Mouse (Mus musculus) MEL (cell line): ENCODE measurements around the gene Mrpl45. TPM values are rescaled to one million over a fixed set of nuclear protein-coding genes. Genes with fewer than 3 reads are reported as not detected.
A peak's percentile ranks its signal among the peaks of the same experiment; 100 is the strongest.

Experiments
- DNase-seq: peaks from one replicate; pipeline ENCODE4 v3.0.0; 2011; ENCODE audit warnings: low read depth, low spot score
- H3K27ac ChIP-seq: 2 replicates; pipeline ENCODE4 v1.5.1; 2012; ENCODE audit warnings: low read depth, mild to moderate bottlenecking, control low read depth, low read length, moderate library complexity; ENCODE audit not compliant: control insufficient read depth
- H3K27me3 ChIP-seq, 2 experiments: fragments of 150-350 bp in 1 of 2; sonication (generic) in 1 of 2; 2 replicates each; pipeline ENCODE4 v1.6.1; 2012; ENCODE audit warnings: low read length in 2 of 2, mild to moderate bottlenecking in 2 of 2, improper control_type of control experiment in 1 of 2, moderate library complexity in 1 of 2; ENCODE audit not compliant: insufficient read depth in 2 of 2, control insufficient read depth in 1 of 2
- H3K36me3 ChIP-seq, 2 experiments: 2 replicates each; pipeline ENCODE4 v1.6.1; 2012 to 2014; ENCODE audit warnings: low read length in 2 of 2, improper control_type of control experiment in 1 of 2, inconsistent platforms in 1 of 2, mild to moderate bottlenecking in 1 of 2; ENCODE audit not compliant: insufficient read depth in 2 of 2, control insufficient read depth in 1 of 2
- H3K4me1 ChIP-seq, 2 experiments: fragments of 150-350 bp in 1 of 2; sonication (generic) in 1 of 2; 2 replicates each; pipeline ENCODE4 v1.6.1; 2012; ENCODE audit warnings: low read length in 2 of 2, improper control_type of control experiment in 1 of 2, mild to moderate bottlenecking in 1 of 2; ENCODE audit not compliant: insufficient read depth in 2 of 2, control insufficient read depth in 1 of 2
- H3K4me3 ChIP-seq, 2 experiments: fragments of 150-350 bp in 1 of 2; sonication (generic) in 1 of 2; 2 replicates each; pipeline ENCODE4 v1.5.1; 2012; ENCODE audit warnings: low read depth in 2 of 2, low read length in 2 of 2, mild to moderate bottlenecking in 2 of 2, moderate library complexity in 2 of 2, control low read depth in 1 of 2, improper control_type of control experiment in 1 of 2; ENCODE audit not compliant: control insufficient read depth in 1 of 2, insufficient read depth in 1 of 2
- H3K79me2 ChIP-seq: 2 replicates; pipeline ENCODE4 v1.6.1; 2012; ENCODE audit warnings: mild to moderate bottlenecking, low read length, moderate library complexity; ENCODE audit not compliant: control insufficient read depth, poor library complexity, insufficient read depth
- H3K9ac ChIP-seq: 2 replicates; pipeline ENCODE4 v1.6.1; 2012; ENCODE audit warnings: low read depth, mild to moderate bottlenecking, control low read depth, low read length, moderate library complexity; ENCODE audit not compliant: control insufficient read depth, poor library complexity, severe bottlenecking
- H3K9me3 ChIP-seq: fragments of 150-350 bp; sonication (generic); replicated peaks from 2 replicates; pipeline ENCODE4 v1.6.1; 2012; ENCODE audit warnings: mild to moderate bottlenecking, low read length, improper control_type of control experiment, moderate library complexity; ENCODE audit not compliant: insufficient read depth
- BHLHE40 ChIP-seq: IDR thresholded peaks from 2 replicates; pipeline ENCODE4 v1.6.1; 2012; ENCODE audit warnings: low read depth, mild to moderate bottlenecking, inconsistent platforms, low read length, improper control_type of control experiment, borderline replicate concordance
- CHD1 ChIP-seq: IDR thresholded peaks from 2 replicates; pipeline ENCODE4 v1.6.1; 2012; ENCODE audit warnings: low read depth, mild to moderate bottlenecking, inconsistent platforms, low read length, improper control_type of control experiment
- CHD2 ChIP-seq: IDR thresholded peaks from 2 replicates; pipeline ENCODE4 v1.6.1; 2011; ENCODE audit warnings: low read length, improper control_type of control experiment
- CTCF ChIP-seq, 3 experiments: IDR thresholded peaks in 2 of 3; conservative IDR thresholded peaks in 1 of 3; 2 replicates each; pipeline ENCODE4 v1.5.1; 2011 to 2012; ENCODE audit warnings: low read length in 3 of 3, low read depth in 2 of 3, mild to moderate bottlenecking in 2 of 3, improper control_type of control experiment in 1 of 3, inconsistent platforms in 1 of 3, mixed read lengths in 1 of 3, moderate library complexity in 1 of 3; ENCODE audit not compliant: control insufficient read depth in 1 of 3, insufficient read depth in 1 of 3, poor library complexity in 1 of 3, severe bottlenecking in 1 of 3
- E2F4 ChIP-seq: IDR thresholded peaks from 2 replicates; pipeline ENCODE4 v1.6.1; 2011; ENCODE audit warnings: low read depth, low read length, improper control_type of control experiment, borderline replicate concordance
- ELF1 ChIP-seq: IDR thresholded peaks from 2 replicates; pipeline ENCODE4 v1.6.1; 2014; ENCODE audit warnings: low read depth, mild to moderate bottlenecking, inconsistent platforms, low read length, improper control_type of control experiment, moderate library complexity
- EP300 ChIP-seq, 2 experiments: IDR thresholded peaks; 2 replicates each; pipeline ENCODE4 v1.6.1; 2011; ENCODE audit warnings: improper control_type of control experiment in 2 of 2, low read length in 2 of 2, low read depth in 1 of 2, mild to moderate bottlenecking in 1 of 2
- GABPA ChIP-seq: IDR thresholded peaks from 2 replicates; pipeline ENCODE4 v1.6.1; 2012; ENCODE audit warnings: low read depth, mild to moderate bottlenecking, inconsistent platforms, low read length, improper control_type of control experiment, moderate library complexity
- GATA1 ChIP-seq: IDR thresholded peaks from 2 replicates; pipeline ENCODE4 v1.6.1; 2011; ENCODE audit warnings: low read depth, low read length, improper control_type of control experiment
- HCFC1 ChIP-seq: IDR thresholded peaks from 2 replicates; pipeline ENCODE4 v1.6.1; 2012; ENCODE audit warnings: low read depth, mild to moderate bottlenecking, inconsistent platforms, low read length, improper control_type of control experiment, moderate library complexity
- JUND ChIP-seq: IDR thresholded peaks from 2 replicates; pipeline ENCODE4 v1.6.1; 2011; ENCODE audit warnings: low read depth, mild to moderate bottlenecking, improper control_type of control experiment, low read length
- KAT2A ChIP-seq: conservative IDR thresholded peaks from 2 replicates; pipeline ENCODE4 v1.6.1; 2012; ENCODE audit warnings: low read depth, low read length, improper control_type of control experiment, inconsistent platforms
- MAFK ChIP-seq: IDR thresholded peaks from 2 replicates; pipeline ENCODE4 v1.6.1; 2011; ENCODE audit warnings: low read depth, mild to moderate bottlenecking, low read length, improper control_type of control experiment, borderline replicate concordance
- MAX ChIP-seq: IDR thresholded peaks from 2 replicates; pipeline ENCODE4 v1.6.1; 2011; ENCODE audit warnings: low read length, improper control_type of control experiment
- MAZ ChIP-seq: IDR thresholded peaks from 2 replicates; pipeline ENCODE4 v1.6.1; 2012; ENCODE audit warnings: low read depth, mild to moderate bottlenecking, inconsistent platforms, low read length, improper control_type of control experiment
- MEF2A ChIP-seq: IDR thresholded peaks from 2 replicates; pipeline ENCODE4 v1.6.1; 2014; ENCODE audit warnings: low read depth, mild to moderate bottlenecking, inconsistent platforms, low read length, improper control_type of control experiment; ENCODE audit not compliant: poor library complexity, insufficient replicate concordance, severe bottlenecking; ENCODE audit errors: extremely low read depth
- MXI1 ChIP-seq: IDR thresholded peaks from 2 replicates; pipeline ENCODE4 v1.6.1; 2011; ENCODE audit warnings: mild to moderate bottlenecking, low read depth, low read length, improper control_type of control experiment
- MYB ChIP-seq: IDR thresholded peaks from 2 replicates; pipeline ENCODE4 v1.6.1; 2011; ENCODE audit warnings: mild to moderate bottlenecking, low read depth, low read length, improper control_type of control experiment
- MYC ChIP-seq: IDR thresholded peaks from 2 replicates; pipeline ENCODE4 v1.6.1; 2011; ENCODE audit warnings: low read depth, mild to moderate bottlenecking, low read length, improper control_type of control experiment, moderate library complexity
- NELFE ChIP-seq: IDR thresholded peaks from 2 replicates; pipeline ENCODE4 v1.6.1; 2011; ENCODE audit warnings: low read depth, low read length, improper control_type of control experiment
- NRF1 ChIP-seq: IDR thresholded peaks from 2 replicates; pipeline ENCODE4 v1.6.1; 2014; ENCODE audit warnings: low read depth, mild to moderate bottlenecking, inconsistent platforms, low read length, improper control_type of control experiment, moderate library complexity; ENCODE audit not compliant: poor library complexity, insufficient read depth, severe bottlenecking
- POLR2A ChIP-seq, 2 experiments: IDR thresholded peaks; 2 replicates each; pipeline ENCODE4 v1.6.1; 2011 to 2012; ENCODE audit warnings: low read length in 2 of 2, mild to moderate bottlenecking in 2 of 2, control low read depth in 1 of 2, improper control_type of control experiment in 1 of 2, low read depth in 1 of 2, moderate library complexity in 1 of 2; ENCODE audit not compliant: control insufficient read depth in 1 of 2, insufficient read depth in 1 of 2, poor library complexity in 1 of 2
- POLR2AphosphoS2 ChIP-seq: IDR thresholded peaks from 2 replicates; pipeline ENCODE4 v1.6.1; 2011; ENCODE audit warnings: low read length, improper control_type of control experiment
- POLR2AphosphoS5 ChIP-seq: IDR thresholded peaks from 2 replicates; pipeline ENCODE4 v1.6.1; 2012; ENCODE audit warnings: low read depth, borderline replicate concordance, mild to moderate bottlenecking, inconsistent platforms, low read length, moderate library complexity, mixed read lengths
- RAD21 ChIP-seq: IDR thresholded peaks from 2 replicates; pipeline ENCODE4 v1.6.1; 2011; ENCODE audit warnings: mild to moderate bottlenecking, low read depth, low read length, improper control_type of control experiment
- RCOR1 ChIP-seq: IDR thresholded peaks from 2 replicates; pipeline ENCODE4 v1.6.1; 2012; ENCODE audit warnings: low read depth, mild to moderate bottlenecking, inconsistent platforms, low read length, improper control_type of control experiment
- SIN3A ChIP-seq: IDR thresholded peaks from 2 replicates; pipeline ENCODE4 v1.6.1; 2012; ENCODE audit warnings: low read length, improper control_type of control experiment, inconsistent platforms
- SMC3 ChIP-seq: IDR thresholded peaks from 2 replicates; pipeline ENCODE4 v1.6.1; 2011; ENCODE audit warnings: low read depth, low read length, improper control_type of control experiment
- TAL1 ChIP-seq: IDR thresholded peaks from 2 replicates; pipeline ENCODE4 v1.6.1; 2012; ENCODE audit warnings: mild to moderate bottlenecking, inconsistent platforms, low read length, moderate library complexity, mixed read lengths
- TBP ChIP-seq: IDR thresholded peaks from 2 replicates; pipeline ENCODE4 v1.8.0; 2011; ENCODE audit warnings: low read depth, low read length, improper control_type of control experiment
- TCF12 ChIP-seq: IDR thresholded peaks from 2 replicates; pipeline ENCODE4 v1.6.1; 2014; ENCODE audit warnings: low read depth, mild to moderate bottlenecking, inconsistent platforms, low read length, improper control_type of control experiment, moderate library complexity
- USF1 ChIP-seq: IDR thresholded peaks from 2 replicates; pipeline ENCODE4 v1.6.1; 2014; ENCODE audit warnings: low read depth, mild to moderate bottlenecking, inconsistent platforms, low read length, improper control_type of control experiment, moderate library complexity
- USF2 ChIP-seq, 2 experiments: IDR thresholded peaks; 2 replicates each; pipeline ENCODE4 v1.6.1; 2011 to 2012; ENCODE audit warnings: improper control_type of control experiment in 2 of 2, low read length in 2 of 2, borderline replicate concordance in 1 of 2, inconsistent platforms in 1 of 2, low read depth in 1 of 2, mild to moderate bottlenecking in 1 of 2; ENCODE audit not compliant: insufficient read depth in 1 of 2
- ZC3H11A ChIP-seq: IDR thresholded peaks from 2 replicates; pipeline ENCODE4 v1.6.1; 2012; ENCODE audit warnings: low read depth, mild to moderate bottlenecking, inconsistent platforms, low read length, improper control_type of control experiment
- ZKSCAN1 ChIP-seq: IDR thresholded peaks from 2 replicates; pipeline ENCODE4 v1.6.1; 2012; ENCODE audit warnings: low read depth, mild to moderate bottlenecking, inconsistent platforms, low read length, improper control_type of control experiment, moderate library complexity
- ZMIZ1 ChIP-seq: IDR thresholded peaks from 2 replicates; pipeline ENCODE4 v1.6.1; 2012; ENCODE audit warnings: low read depth, mild to moderate bottlenecking, inconsistent platforms, low read length, improper control_type of control experiment, moderate library complexity
- ZNF384 ChIP-seq: IDR thresholded peaks from 2 replicates; pipeline ENCODE4 v1.6.1; 2012; ENCODE audit warnings: low read depth, mild to moderate bottlenecking, inconsistent platforms, low read length, improper control_type of control experiment
- polyA plus RNA-seq, 2 experiments: library from polyadenylated mRNA; stranded (reverse) in 1 of 2; unstranded in 1 of 2; fragments of >175 nt in 1 of 2; fragments of >200 nt in 1 of 2; gene quantifications; 2 replicates each; pipeline versions ENCODE4 v1.2.1 to v1.2.4; 2012; ENCODE audit warnings: low replicate concordance in 2 of 2, low read depth in 1 of 2; ENCODE audit not compliant: insufficient read length in 2 of 2, insufficient read depth in 1 of 2, missing spikeins in 1 of 2
- total RNA-seq: library from RNA; depleted of rRNA; stranded (reverse); fragments of 300-350 nt; gene quantifications from 2 replicates; pipeline ENCODE4 v1.2.3, GENCODE M21; 2012

The Mrpl45 gene
- total and polyA plus RNA-seq, 3 experiments: 65.0 to 72.7 TPM; not detected in 1

GRCm38 (mm10) chr11:97279040-97279404 is 36.5 kb upstream of the Mrpl45 start:
- peaks cover 5 to 18% of the 10 kb centered on the region in 2 experiments for H3K4me1 ChIP-seq
- peak overlapping the region; percentile 95 for H3K9ac ChIP-seq
- H3K79me2 ChIP-seq: peaks cover 49% of the 10 kb centered on the region
- H3K27me3 ChIP-seq: no peaks in the 10 kb centered on the region
- H3K4me3 ChIP-seq: peak overlapping the region; percentile 85 to 89
- H3K36me3 ChIP-seq: peaks cover 0 to 25% of the 10 kb centered on the region in 2 experiments; a peak in 2 of 4 replicates
- H3K9me3 ChIP-seq: no peaks in the 10 kb centered on the region
- H3K27ac ChIP-seq: peak overlapping the region; percentile 75
- DNase-seq: no peak
- peak; percentile 62 for TF ChIP-seq GATA1
- TF ChIP-seq TAL1: no peak
- TF ChIP-seq HCFC1: no peak
- no peak for TF ChIP-seq RAD21
- no peak for TF ChIP-seq ZMIZ1
- TF ChIP-seq NRF1: no peak
- 0 out of 2 replicates have a peak, but pooled peaks have one; percentile 3 for TF ChIP-seq TBP
- TF ChIP-seq MYC: 0 out of 2 replicates have a peak, but pooled peaks have one; percentile 57
- 0 out of 2 replicates have a peak, but pooled peaks have one; percentile 5 for TF ChIP-seq MEF2A
- no peak; the same call in 1 of the 2 replicates for TF ChIP-seq CHD2
- TF ChIP-seq USF1: no peak
- TF ChIP-seq MAX: peak; percentile 60; the same call in 1 of the 2 replicates
- TF ChIP-seq POLR2AphosphoS2: no peak
- no peak for TF ChIP-seq POLR2A (IDR thresholded peaks at IDR 0.05; ENCODE audit: control insufficient read depth in 1 of 2, insufficient read depth in 1 of 2, low read depth in 1 of 2, low read length in 2 of 2, poor library complexity in 1 of 2)
- TF ChIP-seq TCF12: no peak
- 0 out of 2 replicates have a peak, but pooled peaks have one; percentile 20 for TF ChIP-seq MAZ
- no peak for TF ChIP-seq GABPA
- TF ChIP-seq MAFK: no peak
- TF ChIP-seq RCOR1: no peak; the same call in 1 of the 2 replicates
- TF ChIP-seq ELF1: 0 out of 2 replicates have a peak, but pooled peaks have one; percentile 29
- TF ChIP-seq EP300 (IDR thresholded peaks at IDR 0.05; ENCODE audit: low read depth in 1 of 2, low read length in 2 of 2): peak; percentile 35 to 59; a peak in 2 of 4 replicates
- TF ChIP-seq USF2 (IDR thresholded peaks at IDR 0.05; ENCODE audit: borderline replicate concordance in 1 of 2, insufficient read depth in 1 of 2, low read depth in 1 of 2, low read length in 2 of 2): no peak
- TF ChIP-seq MXI1: peak; percentile 52
- TF ChIP-seq NELFE: no peak
- no peak for TF ChIP-seq ZC3H11A
- TF ChIP-seq CTCF (IDR thresholded peaks at IDR 0.05 in 2 of 3, conservative IDR thresholded peaks at IDR 0.05 in 1 of 3; ENCODE audit: control insufficient read depth in 1 of 3, insufficient read depth in 1 of 3, low read depth in 2 of 3, low read length in 3 of 3, poor library complexity in 1 of 3, severe bottlenecking in 1 of 3): no peak
- TF ChIP-seq MYB: no peak
- TF ChIP-seq SIN3A: peak; percentile 62
- TF ChIP-seq JUND: peak; percentile 18; the same call in 1 of the 2 replicates
- no peak for TF ChIP-seq KAT2A
- no peak for TF ChIP-seq POLR2AphosphoS5
- no peak for TF ChIP-seq ZKSCAN1
- TF ChIP-seq CHD1: no peak; the same call in 1 of the 2 replicates
- no peak for TF ChIP-seq BHLHE40
- no peak for TF ChIP-seq SMC3
- TF ChIP-seq E2F4: no peak
- no peak for TF ChIP-seq ZNF384
